Mouse (Mus musculus): ENCODE results near the gene Zdhhc21. TPM values are rescaled to one million over a fixed set of nuclear protein-coding genes. Genes with fewer than 3 reads are reported as not detected.

The Zdhhc21 gene
- polyA plus RNA-seq, 1 experiment from 2014 or later = 12.7 TPM

DNA sequence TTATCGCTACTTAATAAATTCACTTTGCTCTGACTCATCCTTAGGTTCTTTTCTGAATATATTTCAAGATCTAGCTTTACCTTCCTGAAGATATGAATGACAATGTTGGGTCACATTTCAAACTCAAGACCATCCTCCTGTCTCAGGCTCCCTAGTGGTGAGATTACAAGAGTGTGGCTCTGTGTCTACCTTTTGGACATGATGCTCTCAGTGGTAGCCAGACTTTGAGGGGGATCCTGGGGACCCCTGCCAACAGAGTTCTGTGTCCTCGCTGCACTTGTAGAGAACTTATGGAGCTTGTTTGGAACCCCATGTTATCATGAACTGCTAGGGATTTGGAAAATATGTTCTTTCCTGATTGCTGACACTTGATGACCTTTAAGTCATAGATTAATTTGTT, 1.7 kb upstream of the Zdhhc21 start:
- Histone ChIP-seq H3K9ac (no peak overlapping the region), H3K4me2 (no peak overlapping the region), H3K4me3 (no peak overlapping the region), H3K36me3 (no peaks in the 10 kb centered on the region), H3K4me1 (peaks cover 7% of the 10 kb centered on the region), H3K9me3 (no peaks in the 10 kb centered on the region), H3K27me3 (no peaks in the 10 kb centered on the region), H3K27ac (no peak overlapping the region)
- 88% methylated on average over 2 of the region's 2 CpGs for WGBS
- no peak for ATAC-seq (ENCODE audit: insufficient number of reproducible peaks, insufficient read depth, low FRiP score, low TSS enrichment, low read depth)

DNA sequence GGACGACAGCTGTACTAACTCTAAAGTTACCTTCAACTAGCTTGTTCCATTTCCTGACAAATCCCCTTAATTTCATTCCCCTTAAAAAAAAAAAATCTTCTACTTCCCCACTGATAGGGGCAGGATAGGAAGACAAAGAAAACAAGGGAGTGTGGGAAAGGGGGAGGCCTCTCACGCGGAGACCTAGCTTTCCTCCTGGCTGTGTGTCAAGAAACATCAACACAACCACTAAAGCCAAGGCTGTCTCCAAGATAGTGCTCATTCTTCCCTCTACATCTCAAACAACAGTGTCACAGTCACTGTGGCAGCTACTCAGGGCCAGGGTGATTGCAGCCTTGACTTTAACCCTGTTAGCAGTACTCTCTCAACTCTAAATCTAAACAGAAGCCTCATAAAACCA, 808 bp upstream of the Zdhhc21 start:
- ATAC-seq (ENCODE audit: insufficient number of reproducible peaks, insufficient read depth, low FRiP score, low TSS enrichment, low read depth) = no peak
- Histone ChIP-seq H3K4me3 (no peak overlapping the region), H3K27ac (no peak overlapping the region; the same call in 1 of the 2 replicates), H3K9me3 (no peaks in the 10 kb centered on the region), H3K27me3 (no peaks in the 10 kb centered on the region), H3K4me2 (no peak overlapping the region), H3K4me1 (peaks cover 11% of the 10 kb centered on the region), H3K36me3 (no peaks in the 10 kb centered on the region), H3K9ac (no peak overlapping the region)
- 43% methylated on average over 3 of the region's 3 CpGs for WGBS

DNA sequence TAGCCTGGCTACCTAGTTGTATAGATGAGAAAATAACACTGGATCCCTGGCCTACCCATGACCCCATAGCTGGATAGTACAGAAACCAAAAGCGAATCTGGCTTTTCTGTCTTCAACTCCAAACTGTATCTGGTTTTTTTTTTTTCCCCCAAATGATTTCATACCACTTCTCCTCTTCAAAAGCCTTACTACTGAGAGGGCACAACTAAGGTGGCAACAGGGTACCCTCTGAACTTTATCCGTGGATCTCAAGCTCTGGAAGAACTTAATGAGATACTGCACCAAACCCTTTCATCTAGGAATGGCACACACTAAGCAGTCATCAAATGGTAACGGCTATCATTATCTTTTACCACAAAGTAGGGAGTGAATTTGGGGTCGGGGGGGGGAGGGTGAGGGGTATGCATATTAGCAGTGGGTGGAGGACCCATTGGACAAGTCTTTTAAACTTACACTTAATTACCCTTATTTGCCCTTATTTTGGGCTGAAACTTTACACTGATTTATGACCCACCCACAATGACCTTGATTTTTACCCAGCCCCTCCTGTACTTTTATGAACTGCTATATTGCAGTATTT, 1.2 kb downstream of the Zdhhc21 start:
- Histone ChIP-seq H3K4me2 (peak overlapping the region; percentile 67), H3K27me3 (no peaks in the 10 kb centered on the region), H3K9me3 (no peaks in the 10 kb centered on the region), H3K4me1 (peaks cover 18% of the 10 kb centered on the region), H3K36me3 (no peaks in the 10 kb centered on the region), H3K27ac (peak overlapping the region; percentile 60; the same call in 1 of the 2 replicates), H3K9ac (peak overlapping the region; percentile 84), H3K4me3 (peak overlapping the region; percentile 77)
- ATAC-seq (ENCODE audit: insufficient number of reproducible peaks, insufficient read depth, low FRiP score, low TSS enrichment, low read depth) = no peak
- WGBS = 24% methylated on average over 4 of the region's 4 CpGs

DNA sequence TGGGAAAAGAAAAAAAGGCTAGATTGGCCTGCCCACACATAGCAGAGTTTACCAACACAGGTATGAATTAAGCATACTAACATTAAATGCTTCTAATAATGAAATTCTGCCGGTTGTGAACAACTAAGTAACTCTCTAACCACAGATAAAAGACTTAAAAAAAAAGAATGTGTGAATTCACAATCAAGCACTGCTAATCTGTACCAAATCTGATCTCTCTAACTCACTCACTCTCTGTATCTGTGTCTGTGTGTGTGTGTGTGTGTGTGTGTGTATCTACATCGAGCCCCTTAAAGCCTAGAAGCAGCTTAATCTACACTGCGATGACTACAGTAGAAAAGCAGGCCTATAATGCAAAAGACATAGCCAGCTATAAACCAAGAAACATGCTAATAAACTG, 2.8 kb downstream of the Zdhhc21 start:
- 84% methylated on average over 3 of the region's 3 CpGs for WGBS
- no peaks in the 10 kb centered on the region for H3K27me3 ChIP-seq
- no peak overlapping the region for H3K27ac ChIP-seq
- no peak overlapping the region for H3K9ac ChIP-seq
- no peak for ATAC-seq (ENCODE audit: insufficient number of reproducible peaks, insufficient read depth, low FRiP score, low TSS enrichment, low read depth)
- no peaks in the 10 kb centered on the region for H3K9me3 ChIP-seq
- H3K4me2 ChIP-seq = no peak overlapping the region
- no peaks in the 10 kb centered on the region for H3K36me3 ChIP-seq
- peaks cover 18% of the 10 kb centered on the region for H3K4me1 ChIP-seq
- H3K4me3 ChIP-seq = no peak overlapping the region

DNA sequence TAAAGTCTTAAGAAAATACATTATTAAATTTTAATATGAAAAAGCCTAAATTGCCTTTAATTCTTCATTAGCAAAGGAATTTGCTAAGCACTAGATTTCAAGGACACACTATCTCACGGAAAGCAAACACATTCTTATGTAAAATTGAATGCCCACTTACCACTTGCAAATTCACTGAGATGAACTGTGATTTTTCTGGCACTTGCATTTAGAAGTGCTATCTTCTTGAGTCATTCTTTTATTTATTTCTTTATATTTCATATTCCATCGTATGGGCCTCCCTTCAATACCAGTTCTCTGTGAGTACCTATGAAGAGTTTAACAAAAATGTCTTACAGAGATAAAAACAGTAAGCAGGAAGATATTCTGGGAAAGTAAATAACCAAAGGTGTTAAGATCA, 5.9 kb downstream of the Zdhhc21 start:
- H3K9ac ChIP-seq = no peak overlapping the region

DNA sequence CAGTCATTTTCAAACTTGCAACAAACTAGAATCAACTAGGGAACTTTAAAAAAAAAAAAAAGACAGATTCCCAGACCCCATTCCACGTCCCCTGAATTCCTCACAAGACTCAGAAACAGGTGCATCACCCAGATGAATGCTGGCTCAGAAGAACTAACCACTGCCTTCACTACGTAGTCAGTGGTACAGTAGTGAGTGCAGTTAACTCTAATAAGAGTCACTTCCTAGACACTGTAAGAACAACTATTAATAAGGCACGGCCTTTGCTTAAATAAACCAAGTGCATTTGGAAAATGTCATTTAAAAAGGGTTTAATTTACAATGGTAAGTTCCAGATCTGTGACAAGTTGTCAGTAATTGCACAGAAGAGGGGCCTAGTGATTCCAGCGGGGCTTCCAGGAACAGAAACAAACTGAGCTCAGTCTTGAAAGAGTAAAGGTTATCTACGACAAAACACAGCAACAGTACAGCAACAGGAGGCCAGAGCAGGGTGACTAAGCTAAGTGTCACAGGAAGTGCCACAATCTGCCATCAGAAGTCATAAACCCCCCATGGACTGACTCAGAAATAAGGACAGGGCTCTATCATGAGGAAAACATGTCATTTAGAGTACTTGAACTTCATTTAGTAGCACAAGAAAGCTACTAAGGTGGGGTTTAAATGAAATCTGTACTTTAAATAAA, 11.1 kb downstream of the Zdhhc21 start:
- H3K36me3 ChIP-seq = peaks cover 12% of the 10 kb centered on the region

More for the DNA sequence above, 5.9 kb downstream of the Zdhhc21 start:
- Histone ChIP-seq H3K27ac (no peak overlapping the region), H3K4me3 (no peak overlapping the region), H3K36me3 (no peaks in the 10 kb centered on the region), H3K9me3 (no peaks in the 10 kb centered on the region), H3K4me2 (no peak overlapping the region), H3K27me3 (no peaks in the 10 kb centered on the region), H3K4me1 (peaks cover 21% of the 10 kb centered on the region)
- ATAC-seq (ENCODE audit: insufficient number of reproducible peaks, insufficient read depth, low FRiP score, low TSS enrichment, low read depth) = no peak
- 83% methylated on average over 2 of the region's 2 CpGs for WGBS

DNA sequence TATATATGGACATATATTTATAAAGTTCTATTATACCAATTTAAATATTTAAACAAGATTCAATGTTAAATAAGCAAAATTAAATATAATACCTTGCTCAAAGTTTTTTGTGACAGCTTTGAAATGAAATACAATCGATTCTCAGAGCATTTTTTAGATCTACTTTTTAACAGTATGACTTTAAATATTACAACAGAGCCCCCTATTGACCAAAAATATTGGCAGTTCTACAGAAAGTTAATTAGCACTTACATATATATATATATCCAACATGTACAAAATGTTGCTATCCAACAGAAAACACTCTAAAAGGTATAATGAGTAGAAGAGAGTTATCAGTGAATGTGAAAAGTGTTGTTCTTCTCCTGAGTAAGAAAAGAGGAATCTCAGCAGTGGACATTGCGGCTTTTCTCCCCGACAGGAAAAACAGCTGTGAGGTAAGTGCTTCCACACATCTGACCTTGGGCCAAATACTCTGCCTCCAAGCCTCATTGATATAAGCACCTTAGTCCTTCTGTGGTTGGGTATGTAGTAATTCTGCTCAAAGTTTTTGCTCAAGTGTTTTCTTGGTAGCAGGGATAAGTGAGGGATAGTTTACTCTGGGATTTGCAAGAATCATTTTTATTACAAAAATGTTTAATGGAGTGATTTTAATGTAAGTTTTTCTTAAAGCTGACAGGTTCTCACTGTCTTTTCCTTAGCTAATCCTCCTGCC, 22.1 kb downstream of the Zdhhc21 start:
- H3K4me3 ChIP-seq = no peak overlapping the region
- no peak overlapping the region for H3K27ac ChIP-seq
- H3K27me3 ChIP-seq = no peaks in the 10 kb centered on the region
- H3K4me1 ChIP-seq = peaks cover 4% of the 10 kb centered on the region; the same call in 1 of the 2 replicates
- H3K9ac ChIP-seq = no peak overlapping the region
- 55% methylated on average over 3 of the region's 3 CpGs for WGBS
- no peak overlapping the region for H3K4me2 ChIP-seq
- H3K9me3 ChIP-seq = no peaks in the 10 kb centered on the region
- H3K36me3 ChIP-seq = peaks cover 23% of the 10 kb centered on the region
- ATAC-seq (ENCODE audit: insufficient number of reproducible peaks, insufficient read depth, low FRiP score, low TSS enrichment, low read depth) = no peak

More for the DNA sequence above, 11.1 kb downstream of the Zdhhc21 start:
- no peak for ATAC-seq (ENCODE audit: insufficient number of reproducible peaks, insufficient read depth, low FRiP score, low TSS enrichment, low read depth)
- Histone ChIP-seq H3K4me3 (no peak overlapping the region), H3K4me1 (peaks cover 4% of the 10 kb centered on the region), H3K9me3 (no peaks in the 10 kb centered on the region), H3K27ac (no peak overlapping the region), H3K9ac (no peak overlapping the region), H3K27me3 (no peaks in the 10 kb centered on the region), H3K4me2 (no peak overlapping the region)
- WGBS = 59% methylated on average over 5 of the region's 5 CpGs

DNA sequence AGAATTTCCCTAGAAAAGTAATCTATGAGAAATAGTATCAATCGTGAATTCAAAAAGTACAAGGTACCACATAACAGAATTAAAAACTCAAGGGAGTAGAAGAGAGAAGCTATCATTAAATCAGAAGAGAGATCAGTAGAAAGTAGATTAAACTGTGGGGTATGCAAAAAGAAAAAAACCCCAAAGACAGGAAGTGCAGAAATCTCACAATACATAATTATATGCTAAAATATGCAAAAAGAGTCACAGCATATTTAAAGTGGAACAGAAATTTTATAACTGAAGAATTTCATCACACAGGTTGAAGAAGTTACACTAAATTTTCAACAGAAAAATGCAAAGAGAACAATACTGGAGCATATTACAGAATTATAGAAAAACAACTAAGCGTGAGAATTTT, 28.6 kb downstream of the Zdhhc21 start:
- Histone ChIP-seq H3K4me3 (no peak overlapping the region), H3K9ac (no peak overlapping the region), H3K9me3 (no peaks in the 10 kb centered on the region), H3K4me1 (no peaks in the 10 kb centered on the region; the same call in 1 of the 2 replicates), H3K36me3 (peaks cover 22% of the 10 kb centered on the region), H3K27ac (no peak overlapping the region), H3K4me2 (no peak overlapping the region), H3K27me3 (no peaks in the 10 kb centered on the region)
- no peak for ATAC-seq (ENCODE audit: insufficient number of reproducible peaks, insufficient read depth, low FRiP score, low TSS enrichment, low read depth)
- WGBS = 97% methylated on average over 2 of the region's 2 CpGs

DNA sequence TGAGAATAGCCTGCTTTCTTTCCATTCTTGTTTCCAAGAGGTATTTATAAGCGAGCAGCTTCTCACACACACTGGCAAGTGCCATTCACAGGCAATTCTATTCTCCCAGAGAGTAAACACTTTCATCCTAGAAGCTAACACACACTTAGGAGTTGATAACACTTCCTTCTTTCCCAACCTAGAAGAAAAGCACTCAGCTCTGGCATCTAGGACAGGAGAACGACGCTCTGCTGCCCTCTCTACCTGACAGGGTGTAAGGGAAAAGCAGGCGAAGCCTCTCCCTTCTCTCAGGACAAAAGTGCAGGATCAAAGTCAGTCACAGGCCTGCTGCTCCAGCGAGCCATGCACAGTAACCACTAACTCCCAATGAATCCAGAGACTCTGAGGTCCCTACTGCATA, 30.3 kb downstream of the Zdhhc21 start:
- H3K27ac ChIP-seq = no peak overlapping the region
- H3K4me3 ChIP-seq = no peak overlapping the region
- no peaks in the 10 kb centered on the region for H3K27me3 ChIP-seq
- no peak overlapping the region for H3K4me2 ChIP-seq
- no peak for ATAC-seq (ENCODE audit: insufficient number of reproducible peaks, insufficient read depth, low FRiP score, low TSS enrichment, low read depth)
- no peaks in the 10 kb centered on the region for H3K9me3 ChIP-seq
- peaks cover 12% of the 10 kb centered on the region for H3K36me3 ChIP-seq
- H3K4me1 ChIP-seq = no peaks in the 10 kb centered on the region
- WGBS = 73% methylated on average over 5 of the region's 5 CpGs
- H3K9ac ChIP-seq = no peak overlapping the region

DNA sequence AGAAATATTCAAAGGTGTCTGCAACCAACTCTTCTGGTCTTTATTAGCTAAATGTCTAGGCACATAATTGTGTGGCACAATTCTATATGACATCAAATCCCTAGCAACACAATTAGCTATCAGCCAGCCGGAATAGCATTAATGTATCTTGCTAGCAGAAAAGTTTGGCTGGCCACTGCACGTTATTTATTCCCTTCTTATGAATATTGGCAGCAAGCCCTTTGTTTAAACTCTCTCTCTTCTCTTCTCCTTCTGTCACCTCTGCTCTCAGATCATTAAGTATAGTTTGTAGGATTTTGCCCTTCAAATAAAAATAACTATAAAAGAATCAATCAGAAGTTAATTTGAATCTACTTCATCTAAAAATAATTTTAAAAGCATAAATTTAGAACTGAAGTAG, 32.8 kb downstream of the Zdhhc21 start:
- H3K9ac ChIP-seq = no peak overlapping the region
- no peak overlapping the region for H3K4me2 ChIP-seq
- H3K9me3 ChIP-seq = no peaks in the 10 kb centered on the region
- H3K27ac ChIP-seq = no peak overlapping the region
- H3K27me3 ChIP-seq = no peaks in the 10 kb centered on the region
- H3K4me1 ChIP-seq = no peaks in the 10 kb centered on the region
- no peak overlapping the region for H3K4me3 ChIP-seq
- no peak for ATAC-seq (ENCODE audit: insufficient number of reproducible peaks, insufficient read depth, low FRiP score, low TSS enrichment, low read depth)
- WGBS = 83% methylated on average over 2 of the region's 2 CpGs
- peaks cover 5% of the 10 kb centered on the region for H3K36me3 ChIP-seq

DNA sequence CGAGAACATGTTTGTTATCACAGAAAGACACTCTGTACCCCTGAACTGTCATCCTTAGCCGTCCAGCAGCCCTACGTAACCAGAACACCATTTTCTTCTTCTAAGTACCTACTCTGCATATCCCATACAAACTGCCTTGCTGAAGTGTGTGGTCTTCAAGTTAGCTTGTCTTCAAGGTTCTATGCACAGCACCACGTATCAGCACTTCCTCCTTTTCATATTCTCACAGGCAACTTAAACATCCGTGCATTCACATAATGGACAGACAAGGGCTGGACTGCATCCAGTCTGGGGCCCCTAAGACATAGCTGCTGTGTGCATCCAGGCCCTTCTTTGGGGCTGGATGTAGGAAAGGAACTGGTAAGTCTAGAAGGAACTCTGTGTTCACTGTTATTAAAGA, 41.9 kb downstream of the Zdhhc21 start:
- Histone ChIP-seq H3K27me3 (no peaks in the 10 kb centered on the region), H3K4me2 (no peak overlapping the region), H3K4me3 (no peak overlapping the region), H3K9me3 (no peaks in the 10 kb centered on the region), H3K36me3 (peaks cover 15% of the 10 kb centered on the region; the same call in 1 of the 2 replicates), H3K27ac (no peak overlapping the region), H3K4me1 (no peaks in the 10 kb centered on the region), H3K9ac (no peak overlapping the region)
- no peak for ATAC-seq (ENCODE audit: insufficient number of reproducible peaks, insufficient read depth, low FRiP score, low TSS enrichment, low read depth)
- WGBS = 92% methylated on average over 5 of the region's 5 CpGs

DNA sequence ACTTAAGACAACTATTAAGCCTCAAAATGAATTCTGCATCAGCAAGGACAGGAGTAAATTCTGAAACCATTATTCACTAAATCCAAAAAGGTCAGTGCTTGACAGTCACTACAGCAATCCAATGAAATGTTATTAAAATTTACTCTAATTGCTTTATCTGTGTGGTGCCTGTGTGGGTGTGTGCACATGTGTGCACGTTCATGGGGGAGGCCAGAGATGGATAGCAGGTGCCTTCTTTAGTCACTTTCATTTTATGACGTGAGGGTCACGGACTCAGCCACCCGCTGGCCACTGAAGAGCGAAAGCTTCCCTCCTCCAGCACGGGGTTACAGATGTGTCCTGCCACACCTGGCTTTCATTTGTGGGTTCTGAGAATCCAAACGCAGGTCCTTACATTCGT, 43.4 kb downstream of the Zdhhc21 start:
- H3K9ac ChIP-seq = no peak overlapping the region
- 61% methylated on average over 8 of the region's 8 CpGs for WGBS
- ATAC-seq (ENCODE audit: insufficient number of reproducible peaks, insufficient read depth, low FRiP score, low TSS enrichment, low read depth) = no peak
- no peaks in the 10 kb centered on the region for H3K4me1 ChIP-seq
- peaks cover 14% of the 10 kb centered on the region; the same call in 1 of the 2 replicates for H3K36me3 ChIP-seq
- no peaks in the 10 kb centered on the region for H3K27me3 ChIP-seq
- no peak overlapping the region for H3K4me2 ChIP-seq
- H3K9me3 ChIP-seq = no peaks in the 10 kb centered on the region
- no peak overlapping the region for H3K27ac ChIP-seq
- no peak overlapping the region for H3K4me3 ChIP-seq

Measured in embryonic facial prominence, embryonic 13.5 days (tissue).